Mouse (Mus musculus): ENCODE results near the gene 1700034J05Rik. TPM values are rescaled to one million over a fixed set of nuclear protein-coding genes. Genes with fewer than 3 reads are reported as not detected.
A peak's percentile ranks its signal among the peaks of the same experiment; 100 is the strongest.

1700034J05Rik gene
- polyA plus RNA-seq, 1 experiment from 2014 or later, result 0.11 TPM

DNA sequence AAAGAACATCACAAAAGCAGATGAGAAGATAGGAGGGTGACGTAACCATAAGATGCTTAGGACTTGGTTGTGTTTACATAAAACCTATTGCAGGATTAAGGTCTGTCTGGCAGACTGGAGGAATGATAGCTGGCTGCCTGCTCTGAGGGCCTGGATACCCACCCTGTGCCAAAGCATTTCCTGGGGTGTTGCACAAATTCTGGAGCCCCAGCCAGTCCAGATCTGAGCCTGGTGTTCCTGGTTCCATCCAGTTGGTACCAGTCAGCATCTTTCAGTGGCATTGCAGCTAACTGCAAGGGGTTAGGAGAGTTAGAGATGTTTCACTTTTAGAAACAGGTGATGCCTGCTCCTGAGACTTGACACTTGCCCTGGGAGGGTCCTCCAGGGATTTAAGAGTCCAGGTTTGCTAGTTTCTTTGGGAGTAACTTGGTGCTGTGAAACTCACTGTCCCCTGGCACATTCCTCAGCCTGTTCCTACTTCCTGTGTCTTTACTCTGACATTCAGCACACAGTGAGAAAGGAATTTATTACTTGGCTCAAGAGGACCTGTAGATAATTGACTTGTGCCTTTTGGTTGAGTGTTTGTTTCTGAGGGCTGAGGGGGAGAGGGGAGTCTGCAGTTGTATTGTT, 25.0 kb upstream of the 1700034J05Rik start:
- no peaks in the 10 kb centered on the region for H3K9me3 ChIP-seq
- H3K4me3 ChIP-seq (replicated peaks), result no peak overlapping the region
- no peak overlapping the region for H3K9ac ChIP-seq (replicated peaks)
- H3K27me3 ChIP-seq, result no peaks in the 10 kb centered on the region
- 63% methylated on average over 1 of the region's 1 CpGs for WGBS
- peaks cover 22% of the 10 kb centered on the region for H3K4me1 ChIP-seq (replicated peaks)
- peaks cover 22% of the 10 kb centered on the region for H3K36me3 ChIP-seq
- H3K4me2 ChIP-seq, result no peak overlapping the region
- peak overlapping the region; percentile 74 for H3K27ac ChIP-seq
- no peak for ATAC-seq (ENCODE audit: insufficient number of reproducible peaks, insufficient read depth, low FRiP score, low TSS enrichment, low read depth)

DNA sequence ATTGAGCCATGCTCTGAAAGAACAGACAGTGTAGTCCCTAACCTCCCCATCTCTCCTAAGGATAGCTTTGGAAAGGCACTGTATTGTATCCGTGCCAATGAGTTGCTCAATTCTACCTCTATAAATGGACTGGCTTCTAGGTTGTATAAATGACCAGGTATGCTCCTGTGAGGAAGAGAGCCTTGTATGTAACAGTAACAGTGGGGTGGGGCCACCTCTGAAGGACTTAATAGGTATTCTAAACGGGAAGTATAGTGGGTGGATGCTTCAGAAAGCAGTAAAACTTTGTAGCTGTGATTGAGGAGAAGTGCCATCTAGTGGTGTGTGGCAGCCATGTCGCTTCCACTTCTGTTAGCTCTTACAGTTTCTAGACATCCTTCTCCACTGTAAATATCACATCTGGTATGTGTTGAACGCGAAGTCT, 24.5 kb upstream of the 1700034J05Rik start:
- Histone ChIP-seq H3K27me3 (no peaks in the 10 kb centered on the region), H3K36me3 (peaks cover 22% of the 10 kb centered on the region), H3K27ac (0 out of 2 replicates have a peak overlapping the region, but pooled peaks have one; percentile 74), H3K9me3 (no peaks in the 10 kb centered on the region), H3K4me2 (no peak overlapping the region), H3K4me3 (replicated peaks) (no peak overlapping the region), H3K4me1 (replicated peaks) (peaks cover 22% of the 10 kb centered on the region), H3K9ac (replicated peaks) (no peak overlapping the region)
- ATAC-seq (ENCODE audit: insufficient number of reproducible peaks, insufficient read depth, low FRiP score, low TSS enrichment, low read depth), result no peak
- WGBS, result 50% methylated on average over 5 of the region's 5 CpGs

DNA sequence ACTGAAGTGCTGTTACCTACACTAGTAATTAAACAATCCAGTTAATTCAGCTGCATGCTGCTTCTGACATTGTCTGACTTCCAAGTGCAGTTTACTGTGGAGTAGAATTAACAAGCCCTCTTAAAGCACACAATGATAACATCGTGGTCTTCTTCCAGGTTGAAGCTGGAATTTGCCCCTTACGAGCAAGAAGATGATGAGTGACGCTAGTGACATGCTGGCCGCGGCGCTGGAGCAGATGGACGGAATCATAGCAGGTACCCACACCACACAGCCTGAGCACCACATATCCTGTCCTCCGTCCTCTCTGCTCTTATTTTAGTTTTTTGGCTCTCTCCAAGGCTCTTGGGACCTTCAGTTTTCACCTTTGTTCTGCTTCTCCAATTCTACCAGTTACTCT, 22.2 kb upstream of the 1700034J05Rik start:
- H3K4me3 ChIP-seq (replicated peaks), result no peak overlapping the region
- ATAC-seq (ENCODE audit: insufficient number of reproducible peaks, insufficient read depth, low FRiP score, low TSS enrichment, low read depth), result no peak
- peaks cover 25% of the 10 kb centered on the region for H3K4me1 ChIP-seq (replicated peaks)
- WGBS, result 86% methylated on average over 8 of the region's 8 CpGs
- H3K36me3 ChIP-seq, result peaks cover 11% of the 10 kb centered on the region
- no peaks in the 10 kb centered on the region for H3K27me3 ChIP-seq
- H3K4me2 ChIP-seq, result no peak overlapping the region
- no peak overlapping the region for H3K9ac ChIP-seq (replicated peaks)
- H3K27ac ChIP-seq, result no peak overlapping the region
- no peaks in the 10 kb centered on the region for H3K9me3 ChIP-seq

DNA sequence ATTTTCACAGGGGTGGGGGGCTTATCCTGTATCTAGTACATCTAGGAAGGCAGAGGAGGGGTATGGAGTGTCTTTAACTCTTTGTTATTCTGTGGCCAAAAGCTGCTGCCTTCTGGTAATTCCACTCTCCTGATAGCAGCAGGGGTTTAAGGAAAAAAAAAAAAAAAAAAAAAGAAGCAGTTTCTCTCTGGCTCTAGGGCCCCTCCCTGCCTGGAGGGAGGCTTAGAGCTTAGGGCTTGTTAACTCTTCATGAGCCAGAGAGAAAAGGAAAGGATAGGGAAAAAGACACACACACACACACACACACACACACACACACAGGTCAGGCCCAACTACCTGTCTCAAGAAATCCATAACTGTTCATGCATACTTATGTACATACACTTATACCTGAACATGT, 19.6 kb upstream of the 1700034J05Rik start:
- Histone ChIP-seq H3K4me3 (replicated peaks) (no peak overlapping the region), H3K4me2 (no peak overlapping the region), H3K9me3 (no peaks in the 10 kb centered on the region), H3K36me3 (peaks cover 11% of the 10 kb centered on the region), H3K9ac (replicated peaks) (no peak overlapping the region), H3K27ac (no peak overlapping the region), H3K27me3 (no peaks in the 10 kb centered on the region), H3K4me1 (replicated peaks) (peaks cover 12% of the 10 kb centered on the region)
- ATAC-seq (ENCODE audit: insufficient number of reproducible peaks, insufficient read depth, low FRiP score, low TSS enrichment, low read depth), result no peak

DNA sequence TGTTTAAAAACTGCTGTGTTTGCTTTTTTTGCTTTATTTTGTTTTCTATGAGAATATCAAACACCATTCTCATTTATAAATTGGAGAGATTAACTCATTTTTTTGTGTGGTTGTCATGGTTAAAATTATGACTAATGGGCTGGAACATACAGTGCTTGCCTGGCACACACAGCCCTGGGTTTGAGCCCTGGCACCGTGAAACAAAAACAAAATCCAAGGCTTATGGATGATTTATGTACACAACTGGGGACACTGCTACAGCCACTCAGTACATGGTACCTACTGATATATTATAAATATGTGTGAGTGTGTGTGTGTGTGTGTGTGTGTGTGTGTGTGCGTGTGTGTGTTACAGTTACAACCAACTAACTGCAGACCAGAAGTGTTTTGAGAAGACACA, 19.2 kb upstream of the 1700034J05Rik start:
- ATAC-seq (ENCODE audit: insufficient number of reproducible peaks, insufficient read depth, low FRiP score, low TSS enrichment, low read depth), result no peak

DNA sequence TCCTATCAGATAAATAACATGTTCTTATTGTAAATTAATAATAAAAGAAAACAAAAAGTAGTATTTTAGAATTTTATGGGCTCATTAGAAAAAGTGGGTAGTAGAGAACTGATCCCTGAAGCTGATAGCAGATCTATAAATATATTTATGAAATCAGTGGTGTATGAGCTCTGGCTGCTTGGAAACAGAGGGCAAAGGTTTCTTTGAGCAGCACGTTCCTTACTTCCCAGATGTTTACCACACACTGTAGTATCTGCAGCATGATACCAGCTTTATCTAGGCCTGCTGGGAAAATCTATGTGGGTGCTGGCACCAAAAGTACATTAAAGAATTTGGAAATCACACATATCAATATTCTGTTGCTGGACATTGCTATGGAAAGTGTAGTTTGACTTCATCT, 18.5 kb upstream of the 1700034J05Rik start:
- H3K4me1 ChIP-seq (replicated peaks), result peaks cover 8% of the 10 kb centered on the region
- WGBS, result 60% methylated on average over 1 of the region's 1 CpGs
- H3K27me3 ChIP-seq, result no peaks in the 10 kb centered on the region
- H3K9ac ChIP-seq (replicated peaks), result no peak overlapping the region
- H3K9me3 ChIP-seq, result no peaks in the 10 kb centered on the region
- H3K27ac ChIP-seq, result no peak overlapping the region
- no peak overlapping the region for H3K4me2 ChIP-seq
- H3K36me3 ChIP-seq, result peaks cover 11% of the 10 kb centered on the region
- no peak overlapping the region for H3K4me3 ChIP-seq (replicated peaks)
- ATAC-seq (ENCODE audit: insufficient number of reproducible peaks, insufficient read depth, low FRiP score, low TSS enrichment, low read depth), result no peak

More for the DNA sequence above, 19.2 kb upstream of the 1700034J05Rik start:
- H3K4me2 ChIP-seq, result no peak overlapping the region
- WGBS, result 79% methylated on average over 2 of the region's 2 CpGs
- no peak overlapping the region for H3K27ac ChIP-seq
- no peak overlapping the region for H3K4me3 ChIP-seq (replicated peaks)
- no peaks in the 10 kb centered on the region for H3K27me3 ChIP-seq
- peaks cover 8% of the 10 kb centered on the region for H3K4me1 ChIP-seq (replicated peaks)
- no peak overlapping the region for H3K9ac ChIP-seq (replicated peaks)
- H3K36me3 ChIP-seq, result peaks cover 11% of the 10 kb centered on the region
- no peaks in the 10 kb centered on the region for H3K9me3 ChIP-seq

DNA sequence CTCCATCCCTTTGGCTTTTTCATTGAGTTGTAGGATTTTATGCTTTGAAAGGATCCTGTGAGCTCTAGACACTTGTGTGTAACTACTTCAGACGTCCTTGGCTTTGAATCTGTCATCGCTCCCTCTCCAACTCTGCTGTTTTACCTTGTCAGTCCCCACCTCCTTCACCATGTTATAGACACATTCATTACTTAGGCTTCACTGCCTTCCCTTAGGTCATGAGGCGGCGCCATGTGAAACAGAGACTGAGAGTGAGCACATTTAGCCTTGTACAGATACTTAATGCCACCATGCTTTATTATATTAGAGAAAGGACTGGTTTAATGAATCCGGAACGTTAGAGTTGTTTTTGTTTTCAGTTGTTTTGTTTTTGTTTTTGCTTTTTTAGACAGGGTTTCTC, 17.8 kb upstream of the 1700034J05Rik start:
- no peak overlapping the region for H3K4me2 ChIP-seq
- H3K27ac ChIP-seq, result no peak overlapping the region
- H3K9me3 ChIP-seq, result no peaks in the 10 kb centered on the region
- H3K4me3 ChIP-seq (replicated peaks), result no peak overlapping the region
- peaks cover 8% of the 10 kb centered on the region for H3K4me1 ChIP-seq (replicated peaks)
- WGBS, result 73% methylated on average over 6 of the region's 6 CpGs
- no peaks in the 10 kb centered on the region for H3K27me3 ChIP-seq
- H3K9ac ChIP-seq (replicated peaks), result no peak overlapping the region
- H3K36me3 ChIP-seq, result 0 out of 2 replicates have a peak, but pooled peaks cover 4% of the 10 kb centered on the region
- no peak for ATAC-seq (ENCODE audit: insufficient number of reproducible peaks, insufficient read depth, low FRiP score, low TSS enrichment, low read depth)

DNA sequence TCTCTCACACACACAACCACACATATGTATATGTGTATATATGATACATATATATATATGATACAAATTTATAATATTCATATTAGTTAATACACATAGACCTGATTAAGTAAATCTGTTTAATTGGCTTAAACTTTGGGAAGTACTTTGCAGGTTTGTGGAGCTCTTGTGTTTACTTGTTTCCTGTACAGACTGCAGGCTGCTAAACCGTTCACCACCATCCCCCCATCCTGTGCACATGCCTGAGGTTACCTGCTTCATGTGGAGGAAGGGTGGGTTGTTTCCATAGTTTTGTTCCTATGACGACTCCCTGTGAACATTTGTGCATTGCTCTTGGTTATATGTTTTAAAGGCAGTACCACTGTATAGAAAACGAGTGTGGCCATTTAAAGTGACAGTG, 17.1 kb upstream of the 1700034J05Rik start:
- H3K27ac ChIP-seq, result no peak overlapping the region
- WGBS, result 45% methylated on average over 3 of the region's 3 CpGs
- no peaks in the 10 kb centered on the region for H3K36me3 ChIP-seq
- no peaks in the 10 kb centered on the region for H3K9me3 ChIP-seq
- no peak overlapping the region for H3K4me2 ChIP-seq
- H3K9ac ChIP-seq (replicated peaks), result no peak overlapping the region
- H3K4me3 ChIP-seq (replicated peaks), result no peak overlapping the region
- ATAC-seq (ENCODE audit: insufficient number of reproducible peaks, insufficient read depth, low FRiP score, low TSS enrichment, low read depth), result no peak
- H3K4me1 ChIP-seq (replicated peaks), result peaks cover 10% of the 10 kb centered on the region
- no peaks in the 10 kb centered on the region for H3K27me3 ChIP-seq

DNA sequence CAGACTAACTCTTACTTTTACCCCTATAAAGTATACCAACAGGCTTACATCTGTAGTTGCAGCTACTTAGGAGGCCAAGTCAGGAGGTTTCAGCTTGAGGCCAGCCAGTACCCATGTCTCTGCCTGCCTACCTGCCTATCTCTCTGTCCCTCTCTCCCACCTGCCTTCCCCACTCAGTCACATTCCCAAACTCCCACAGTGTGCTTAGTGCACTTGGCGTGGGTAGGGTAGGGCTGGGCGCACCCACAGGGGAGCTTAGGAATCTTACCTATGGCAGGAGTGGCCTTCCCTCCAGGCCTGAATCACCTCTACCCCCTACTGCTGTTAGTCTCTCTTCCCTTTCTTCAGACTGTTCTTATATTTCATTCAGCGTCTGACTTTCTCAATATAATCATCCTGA, 16.6 kb upstream of the 1700034J05Rik start:
- no peak overlapping the region for H3K4me3 ChIP-seq (replicated peaks)
- H3K27me3 ChIP-seq, result no peaks in the 10 kb centered on the region
- ATAC-seq (ENCODE audit: insufficient number of reproducible peaks, insufficient read depth, low FRiP score, low TSS enrichment, low read depth), result no peak
- 71% methylated on average over 3 of the region's 3 CpGs for WGBS
- H3K36me3 ChIP-seq, result no peaks in the 10 kb centered on the region
- no peak overlapping the region for H3K9ac ChIP-seq (replicated peaks)
- H3K27ac ChIP-seq, result peak overlapping the region; percentile 50; the same call in 1 of the 2 replicates
- H3K4me1 ChIP-seq (replicated peaks), result peaks cover 16% of the 10 kb centered on the region
- H3K4me2 ChIP-seq, result no peak overlapping the region
- no peaks in the 10 kb centered on the region for H3K9me3 ChIP-seq

DNA sequence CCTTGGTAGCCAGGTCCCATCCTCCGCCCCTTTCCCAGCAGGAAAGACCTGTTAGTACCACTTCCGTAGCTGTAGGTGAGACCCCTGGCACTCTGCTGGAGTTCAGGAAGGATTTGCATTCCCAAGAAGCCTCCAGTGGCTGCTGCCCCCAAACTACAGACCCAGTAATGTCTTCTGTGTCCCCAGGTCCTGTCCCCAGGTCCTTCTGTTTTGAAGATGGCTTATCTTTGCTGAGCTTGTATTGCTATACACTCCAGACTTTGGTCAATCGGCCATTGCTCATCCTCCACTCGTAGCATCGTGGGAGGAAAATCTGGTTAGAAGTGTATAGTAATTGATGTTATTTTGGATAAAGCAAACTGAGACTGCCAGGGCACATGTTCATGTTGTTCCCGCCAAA, 13.6 kb upstream of the 1700034J05Rik start:
- no peak for ATAC-seq (ENCODE audit: insufficient number of reproducible peaks, insufficient read depth, low FRiP score, low TSS enrichment, low read depth)
- H3K4me1 ChIP-seq (replicated peaks), result peaks cover 17% of the 10 kb centered on the region
- H3K4me3 ChIP-seq (replicated peaks), result no peak overlapping the region
- no peaks in the 10 kb centered on the region for H3K9me3 ChIP-seq
- 74% methylated on average over 6 of the region's 6 CpGs for WGBS
- H3K9ac ChIP-seq (replicated peaks), result no peak overlapping the region
- no peaks in the 10 kb centered on the region; the same call in 1 of the 2 replicates for H3K36me3 ChIP-seq
- no peaks in the 10 kb centered on the region for H3K27me3 ChIP-seq
- H3K27ac ChIP-seq, result no peak overlapping the region
- no peak overlapping the region for H3K4me2 ChIP-seq

DNA sequence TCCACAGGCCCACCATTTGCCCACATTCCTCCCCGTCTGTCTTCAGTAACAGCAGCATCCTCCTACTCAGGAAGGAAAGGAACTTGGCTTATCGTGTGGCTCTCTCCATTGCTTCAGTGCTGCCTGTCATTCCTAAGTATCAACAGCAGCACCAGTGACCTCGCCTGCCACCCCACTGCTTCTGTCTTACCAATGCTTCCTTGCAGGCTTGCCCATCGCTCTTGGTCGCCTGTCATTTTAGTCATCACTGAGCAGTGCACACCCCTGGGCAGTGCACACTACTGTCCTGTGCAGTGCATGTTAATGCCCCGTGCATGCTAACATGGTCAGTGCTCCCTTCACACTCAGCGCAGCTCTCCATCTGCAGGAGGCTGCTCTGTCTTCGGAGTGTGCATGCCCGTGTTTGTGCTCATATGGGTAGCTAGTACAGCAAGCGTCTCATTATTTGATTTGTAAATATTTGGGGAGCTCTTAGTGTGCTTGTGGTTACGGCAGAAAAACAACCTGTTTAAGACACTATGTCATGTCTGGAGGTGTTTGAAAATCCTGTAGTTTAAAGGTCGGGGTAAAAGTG, 12.3 kb upstream of the 1700034J05Rik start:
- ATAC-seq (ENCODE audit: insufficient number of reproducible peaks, insufficient read depth, low FRiP score, low TSS enrichment, low read depth), result no peak
- Histone ChIP-seq H3K27ac (no peak overlapping the region), H3K4me2 (no peak overlapping the region), H3K36me3 (no peaks in the 10 kb centered on the region; the same call in 1 of the 2 replicates), H3K9me3 (no peaks in the 10 kb centered on the region), H3K4me1 (replicated peaks) (peaks cover 21% of the 10 kb centered on the region), H3K27me3 (no peaks in the 10 kb centered on the region), H3K9ac (replicated peaks) (no peak overlapping the region), H3K4me3 (replicated peaks) (no peak overlapping the region)
- WGBS, result 77% methylated on average over 12 of the region's 12 CpGs

Data from limb, embryonic 12.5 days (tissue).